Mouse (Mus musculus): Measurements from ENCODE around the gene Gpr4.
A peak's percentile ranks its signal among the peaks of the same experiment; 100 is the strongest.

DNA sequence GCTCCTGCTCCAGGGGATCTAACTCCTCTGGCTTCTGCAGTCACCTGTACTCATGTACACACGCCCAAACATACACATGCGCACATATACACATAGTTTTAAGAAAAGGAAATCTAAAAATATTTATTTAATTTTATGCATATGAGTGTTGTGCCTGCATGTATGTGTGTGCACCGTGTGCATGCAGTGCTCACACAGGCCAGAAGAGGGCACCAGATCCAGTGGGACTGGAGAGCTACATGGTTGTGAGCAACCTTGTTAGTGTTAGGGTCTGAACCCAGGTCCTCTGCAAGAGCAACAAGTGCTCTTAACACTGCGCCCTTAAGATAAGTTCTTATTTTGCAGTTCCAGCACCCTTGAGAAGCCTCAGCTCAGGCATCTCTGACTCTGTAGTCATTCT is 17.7 kb upstream of the Gpr4 start:
- peak; percentile 34; the same call in 1 of the 2 replicates for TF ChIP-seq CTCF (IDR thresholded peaks at IDR 0.05; ENCODE audit: extremely low read depth, insufficient read depth, low read length)
- no peak for TF ChIP-seq POLR2A (IDR thresholded peaks at IDR 0.05; ENCODE audit: extremely low read depth, insufficient read depth, low read length)
